Mouse (Mus musculus): Measurements from ENCODE around the gene Rasgrf1. TPM values are rescaled to one million over a fixed set of nuclear protein-coding genes. Genes with fewer than 3 reads are reported as not detected.

The Rasgrf1 gene
- total and polyA plus RNA-seq, 2 experiments from 2014 or later, result 28.3 to 53.4 TPM

GRCm38 (mm10) chr9:89924836-89925235 lies 15.1 kb downstream of the Rasgrf1 start:
- H3K9me3 ChIP-seq (ENCODE audit: low read length), result no peaks in the 10 kb centered on the region
- no peak for TF ChIP-seq CTCF (IDR thresholded peaks at IDR 0.05; ENCODE audit: low read depth)
- DNase-seq (ENCODE audit: low spot score) (peak; percentile 52), ATAC-seq (peak; percentile 70)
- WGBS, result 58% methylated on average over 1 of the region's 1 CpGs
- no peaks in the 10 kb centered on the region for H3K36me3 ChIP-seq (ENCODE audit: insufficient read depth, low read length)
- no peak overlapping the region for H3K27ac ChIP-seq
- no peak overlapping the region for H3K4me2 ChIP-seq (ENCODE audit: low read depth, low read length)
- H3K4me1 ChIP-seq (ENCODE audit: insufficient read depth, low read length), result no peaks in the 10 kb centered on the region
- no peak overlapping the region for H3K9ac ChIP-seq (replicated peaks; ENCODE audit: low read length)
- no peaks in the 10 kb centered on the region for H3K27me3 ChIP-seq (ENCODE audit: insufficient read depth, low read length)
- no peak overlapping the region for H3K4me3 ChIP-seq (ENCODE audit: low read length)

DNA sequence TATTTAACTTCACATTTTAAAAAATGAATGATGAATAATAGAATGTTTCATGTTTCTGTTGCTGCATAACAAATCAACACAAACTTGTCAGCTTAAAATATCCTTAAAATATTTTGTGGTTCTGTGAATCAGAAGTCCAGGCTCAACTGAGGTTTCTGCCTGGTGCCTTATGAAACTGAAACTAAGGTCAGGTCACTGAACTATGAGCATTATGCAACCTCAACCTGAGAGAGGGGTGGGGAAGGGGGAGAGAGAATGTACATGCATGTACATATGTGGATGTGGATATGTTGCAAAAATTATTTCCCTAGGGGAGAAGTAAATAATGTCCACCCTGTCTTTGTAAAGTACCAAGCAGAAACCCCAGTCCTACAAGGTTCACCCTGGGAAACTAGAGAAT lies 18.8 kb downstream of the Rasgrf1 start:
- H3K9ac ChIP-seq (replicated peaks; ENCODE audit: low read length), result no peak overlapping the region
- H3K9me3 ChIP-seq (ENCODE audit: low read length), result no peaks in the 10 kb centered on the region
- no peak overlapping the region for H3K27ac ChIP-seq
- H3K36me3 ChIP-seq (ENCODE audit: insufficient read depth, low read length), result no peaks in the 10 kb centered on the region
- no peak for ATAC-seq
- TF ChIP-seq CTCF (IDR thresholded peaks at IDR 0.05; ENCODE audit: low read depth), result no peak
- no peaks in the 10 kb centered on the region for H3K4me1 ChIP-seq (ENCODE audit: insufficient read depth, low read length)
- no peaks in the 10 kb centered on the region for H3K27me3 ChIP-seq (ENCODE audit: insufficient read depth, low read length)
- no peak for DNase-seq (ENCODE audit: low spot score)
- H3K4me3 ChIP-seq (ENCODE audit: low read length), result no peak overlapping the region
- no peak overlapping the region for H3K4me2 ChIP-seq (ENCODE audit: low read depth, low read length)

GRCm38 (mm10) chr9:89940428-89940827 lies 30.7 kb downstream of the Rasgrf1 start:
- Histone ChIP-seq H3K9me3 (ENCODE audit: low read length) (no peaks in the 10 kb centered on the region), H3K27ac (no peak overlapping the region), H3K4me3 (ENCODE audit: low read length) (no peak overlapping the region), H3K36me3 (ENCODE audit: insufficient read depth, low read length) (no peaks in the 10 kb centered on the region), H3K9ac (replicated peaks; ENCODE audit: low read length) (no peak overlapping the region), H3K27me3 (ENCODE audit: insufficient read depth, low read length) (no peaks in the 10 kb centered on the region), H3K4me2 (ENCODE audit: low read depth, low read length) (no peak overlapping the region), H3K4me1 (ENCODE audit: insufficient read depth, low read length) (no peaks in the 10 kb centered on the region)
- DNase-seq (ENCODE audit: low spot score), result no peak
- 71% methylated on average over 1 of the region's 1 CpGs for WGBS
- ATAC-seq, result no peak
- TF ChIP-seq CTCF (IDR thresholded peaks at IDR 0.05; ENCODE audit: low read depth), result no peak

DNA sequence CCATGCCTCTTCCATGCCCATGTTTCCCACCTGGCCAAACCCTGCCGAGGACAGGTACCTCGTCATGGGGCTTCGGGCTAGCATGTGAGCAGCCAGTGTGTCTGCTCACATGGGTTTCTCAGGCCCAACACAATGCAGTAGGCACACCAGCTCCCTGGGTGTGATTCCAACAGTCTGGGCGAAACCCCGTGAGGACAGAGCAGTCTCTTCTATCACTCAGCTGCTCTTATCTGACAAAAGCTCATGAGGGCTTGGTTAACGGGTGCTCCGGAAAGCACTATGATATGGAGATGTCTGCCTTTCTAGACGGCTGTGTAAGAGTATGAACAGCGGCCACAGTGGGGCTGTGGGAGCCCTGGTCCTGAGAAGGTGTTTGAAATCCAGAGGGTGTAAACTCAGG lies 37.1 kb downstream of the Rasgrf1 start:
- Histone ChIP-seq H3K4me3 (ENCODE audit: low read length) (no peak overlapping the region), H3K9me3 (ENCODE audit: low read length) (no peaks in the 10 kb centered on the region), H3K4me2 (ENCODE audit: low read depth, low read length) (no peak overlapping the region), H3K27ac (no peak overlapping the region), H3K4me1 (ENCODE audit: insufficient read depth, low read length) (no peaks in the 10 kb centered on the region), H3K27me3 (ENCODE audit: insufficient read depth, low read length) (no peaks in the 10 kb centered on the region), H3K9ac (replicated peaks; ENCODE audit: low read length) (no peak overlapping the region), H3K36me3 (ENCODE audit: insufficient read depth, low read length) (no peaks in the 10 kb centered on the region)
- 95% methylated on average over 9 of the region's 9 CpGs for WGBS
- TF ChIP-seq CTCF (IDR thresholded peaks at IDR 0.05; ENCODE audit: low read depth), result no peak
- ATAC-seq (no peak), DNase-seq (ENCODE audit: low spot score) (no peak)

DNA sequence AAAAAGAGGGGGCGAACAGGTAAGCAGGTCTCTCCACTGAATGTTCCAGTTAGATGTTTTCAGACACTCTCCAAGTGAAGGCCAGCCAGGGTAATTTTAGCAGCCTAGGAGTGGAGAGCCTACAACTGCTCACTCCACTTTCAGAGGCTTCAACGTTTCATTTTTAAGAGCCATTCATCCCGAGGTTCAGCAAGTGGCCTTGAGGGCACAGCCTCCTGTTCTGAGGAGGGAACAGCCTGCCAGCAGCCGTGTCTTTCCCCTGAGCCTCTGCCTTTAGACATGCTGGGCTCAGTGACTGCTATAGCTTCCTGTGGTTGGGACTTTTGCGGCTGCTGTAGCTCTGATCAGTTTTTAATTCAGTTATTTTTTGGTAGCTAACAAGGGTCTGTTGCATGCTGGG lies 38.9 kb downstream of the Rasgrf1 start:
- 0 out of 2 replicates have a peak, but pooled peaks have one; percentile 10 for ATAC-seq
- H3K27me3 ChIP-seq (ENCODE audit: insufficient read depth, low read length), result no peaks in the 10 kb centered on the region
- TF ChIP-seq CTCF (IDR thresholded peaks at IDR 0.05; ENCODE audit: low read depth), result no peak
- no peaks in the 10 kb centered on the region for H3K9me3 ChIP-seq (ENCODE audit: low read length)
- 54% methylated on average over 5 of the region's 5 CpGs for WGBS
- H3K9ac ChIP-seq (replicated peaks; ENCODE audit: low read length), result no peak overlapping the region
- no peaks in the 10 kb centered on the region for H3K36me3 ChIP-seq (ENCODE audit: insufficient read depth, low read length)
- H3K27ac ChIP-seq, result no peak overlapping the region
- no peaks in the 10 kb centered on the region for H3K4me1 ChIP-seq (ENCODE audit: insufficient read depth, low read length)
- no peak for DNase-seq (ENCODE audit: low spot score)
- H3K4me3 ChIP-seq (ENCODE audit: low read length), result no peak overlapping the region
- H3K4me2 ChIP-seq (ENCODE audit: low read depth, low read length), result no peak overlapping the region

- no peak overlapping the region for H3K9ac ChIP-seq (replicated peaks; ENCODE audit: low read length)
- H3K27ac ChIP-seq, result no peak overlapping the region
- no peaks in the 10 kb centered on the region for H3K27me3 ChIP-seq (ENCODE audit: insufficient read depth, low read length)
- ATAC-seq (no peak), DNase-seq (ENCODE audit: low spot score) (no peak)
- H3K4me2 ChIP-seq (ENCODE audit: low read depth, low read length), result no peak overlapping the region
- 95% methylated on average over 22 of the region's 22 CpGs for WGBS
- H3K4me1 ChIP-seq (ENCODE audit: insufficient read depth, low read length), result no peaks in the 10 kb centered on the region
- H3K4me3 ChIP-seq (ENCODE audit: low read length), result no peak overlapping the region
- TF ChIP-seq CTCF (IDR thresholded peaks at IDR 0.05; ENCODE audit: low read depth), result no peak
- H3K9me3 ChIP-seq (ENCODE audit: low read length), result no peaks in the 10 kb centered on the region
- H3K36me3 ChIP-seq (ENCODE audit: insufficient read depth, low read length), result no peaks in the 10 kb centered on the region
Measured at GRCm38 (mm10) chr9:89953596-89954215, 44.0 kb downstream of the Rasgrf1 start.

GRCm38 (mm10) chr9:89954860-89955479 lies 45.3 kb downstream of the Rasgrf1 start:
- Histone ChIP-seq H3K27me3 (ENCODE audit: insufficient read depth, low read length) (no peaks in the 10 kb centered on the region), H3K4me1 (ENCODE audit: insufficient read depth, low read length) (no peaks in the 10 kb centered on the region), H3K4me2 (ENCODE audit: low read depth, low read length) (no peak overlapping the region), H3K4me3 (ENCODE audit: low read length) (no peak overlapping the region), H3K9me3 (ENCODE audit: low read length) (no peaks in the 10 kb centered on the region), H3K9ac (replicated peaks; ENCODE audit: low read length) (no peak overlapping the region), H3K36me3 (ENCODE audit: insufficient read depth, low read length) (no peaks in the 10 kb centered on the region), H3K27ac (no peak overlapping the region)
- WGBS, result 81% methylated on average over 8 of the region's 8 CpGs
- no peak for ATAC-seq
- no peak for DNase-seq (ENCODE audit: low spot score)
- no peak for TF ChIP-seq CTCF (IDR thresholded peaks at IDR 0.05; ENCODE audit: low read depth)
